Mouse (Mus musculus) spleen, adult 2 months (tissue): ENCODE measurements around the gene Lrrc38. TPM values are rescaled to one million over a fixed set of nuclear protein-coding genes. Genes with fewer than 3 reads are reported as not detected.

Source experiments
- DNase-seq, 2 experiments: peaks; one replicate each; pipeline versions ENCODE4 v3.0.0 to v3.0.0-alpha.2; 2012 to 2021; ENCODE audit warnings: low spot score in 2 of 2, low read depth in 1 of 2
- H3K27ac ChIP-seq: fragments of 200-500 bp; 2 replicates; pipeline ENCODE4 v1.5.1; 2012; ENCODE audit warnings: low read length, inconsistent platforms; ENCODE audit not compliant: insufficient read depth
- H3K27me3 ChIP-seq: fragments of 200-500 bp; 2 replicates; pipeline ENCODE4 v1.6.1; 2012; ENCODE audit warnings: mild to moderate bottlenecking, moderate library complexity, low read length, inconsistent platforms; ENCODE audit not compliant: control insufficient read depth, insufficient read depth
- H3K36me3 ChIP-seq: fragments of 200-500 bp; 2 replicates; pipeline ENCODE4 v1.6.1; 2012; ENCODE audit warnings: mild to moderate bottlenecking, low read length, inconsistent platforms; ENCODE audit not compliant: control insufficient read depth, insufficient read depth
- H3K4me1 ChIP-seq: fragments of 200-500 bp; 2 replicates; pipeline ENCODE4 v1.6.1; 2011; ENCODE audit warnings: inconsistent platforms; ENCODE audit not compliant: control insufficient read depth, insufficient read depth, insufficient read length
- H3K4me3 ChIP-seq: fragments of 200-500 bp; 2 replicates; pipeline ENCODE4 v1.5.1; 2011; ENCODE audit warnings: mild to moderate bottlenecking, inconsistent platforms; ENCODE audit not compliant: insufficient read depth, insufficient read length; ENCODE audit errors: extremely low read depth
- CTCF ChIP-seq: fragments of 200-500 bp; IDR thresholded peaks from 2 replicates; pipeline ENCODE4 v1.5.1; 2011; ENCODE audit warnings: mild to moderate bottlenecking, inconsistent platforms; ENCODE audit not compliant: insufficient read depth, insufficient read length, insufficient replicate concordance; ENCODE audit errors: extremely low read depth
- POLR2A ChIP-seq: fragments of 200-500 bp; IDR thresholded peaks from 2 replicates; pipeline ENCODE4 v1.6.1; 2011; ENCODE audit warnings: low read depth, low read length, inconsistent platforms
- WGBS: fragments of 180-500 bp; shearing (Covaris S2); methylation state at CpG from one replicate; pipeline ENCODE4 v1.1.7; 2018; 5-methylcytosine and 5-hydroxymethylcytosine counted together
- polyA plus RNA-seq: library from polyadenylated mRNA; depleted of rRNA; stranded (reverse); fragments of >200 nt; gene quantifications from 2 replicates; pipeline ENCODE4 v1.2.3, GENCODE M21; 2012

Gene Lrrc38
- polyA plus RNA-seq, 1 experiment: not detected

- no peaks in the 10 kb centered on the region for H3K4me1 ChIP-seq
- WGBS: 10% methylated on average over 70 of the region's 72 CpGs
Measured at GRCm38 (mm10) chr4:143350047-143351015, 774 bp downstream of the Lrrc38 start.

DNA sequence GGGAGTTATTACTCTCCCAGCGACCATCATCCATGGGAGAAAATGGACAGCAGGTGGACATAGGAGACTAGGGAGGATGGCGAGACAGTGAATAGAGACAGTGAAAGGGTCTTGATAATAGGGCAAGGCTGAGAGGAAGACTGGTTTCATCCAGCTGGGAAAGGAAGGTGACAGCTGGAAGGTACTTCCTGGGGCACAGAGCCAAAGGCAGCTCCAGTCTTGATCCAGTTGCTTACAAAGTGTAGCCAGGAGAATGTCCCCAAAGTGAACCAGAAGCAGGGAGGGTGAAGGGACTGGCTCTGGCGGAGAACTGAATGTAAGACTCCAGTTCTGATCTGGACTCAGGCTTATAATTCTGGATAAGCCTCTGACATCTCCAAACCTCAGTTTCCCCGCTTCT, 2.7 kb downstream of the Lrrc38 start:
- H3K36me3 ChIP-seq: no peaks in the 10 kb centered on the region
- DNase-seq: no peak
- 80% methylated on average over 4 of the region's 4 CpGs for whole genome bisulfite sequencing
- H3K27me3 ChIP-seq: no peaks in the 10 kb centered on the region
- H3K4me1 ChIP-seq: no peaks in the 10 kb centered on the region
- no peak overlapping the region for H3K4me3 ChIP-seq
- TF ChIP-seq CTCF (no peak), POLR2A (no peak)
- no peak overlapping the region for H3K27ac ChIP-seq

More at GRCm38 (mm10) chr4:143350047-143351015, 774 bp downstream of the Lrrc38 start:
- Histone ChIP-seq H3K27me3 (no peaks in the 10 kb centered on the region), H3K4me3 (no peak overlapping the region), H3K27ac (no peak overlapping the region), H3K36me3 (no peaks in the 10 kb centered on the region)
- no peak for DNase-seq
- TF ChIP-seq POLR2A (no peak), CTCF (no peak)

- DNase-seq: no peak
- no peaks in the 10 kb centered on the region for H3K27me3 ChIP-seq
- H3K4me3 ChIP-seq: no peak overlapping the region
- no peaks in the 10 kb centered on the region for H3K4me1 ChIP-seq
- H3K27ac ChIP-seq: no peak overlapping the region
- H3K36me3 ChIP-seq: no peaks in the 10 kb centered on the region
- WGBS: 45% methylated on average over 10 of the region's 10 CpGs
- TF ChIP-seq POLR2A: no peak
- no peak for TF ChIP-seq CTCF
Measured at GRCm38 (mm10) chr4:143361520-143361919, 12.0 kb downstream of the Lrrc38 start.

GRCm38 (mm10) chr4:143366415-143367041, 17.0 kb downstream of the Lrrc38 start:
- no peaks in the 10 kb centered on the region for H3K36me3 ChIP-seq
- H3K27ac ChIP-seq: no peak overlapping the region
- no peak for TF ChIP-seq CTCF
- TF ChIP-seq POLR2A: no peak
- DNase-seq: no peak
- no peak overlapping the region for H3K4me3 ChIP-seq
- no peaks in the 10 kb centered on the region for H3K27me3 ChIP-seq
- no peaks in the 10 kb centered on the region for H3K4me1 ChIP-seq
- WGBS: 77% methylated on average over 15 of the region's 15 CpGs

DNA sequence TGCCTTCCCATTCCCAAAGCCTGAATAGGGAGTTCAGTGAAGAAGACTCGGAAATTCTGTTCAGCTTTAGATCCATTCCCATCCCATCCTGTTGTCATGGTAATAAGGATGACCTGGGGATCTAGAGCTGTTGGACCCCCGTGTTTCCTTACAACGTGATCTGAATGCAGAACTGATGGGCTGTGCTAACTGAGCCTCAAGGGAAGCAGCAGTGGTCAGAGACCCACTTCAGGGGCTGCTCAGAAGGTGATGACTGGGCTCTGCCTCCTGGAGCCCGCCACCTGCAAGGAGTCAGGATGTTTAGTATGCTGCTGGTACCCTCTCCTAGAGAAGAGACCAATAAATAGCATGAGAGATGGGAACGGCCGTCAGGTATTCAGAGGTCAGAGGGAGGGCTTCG, 29.9 kb downstream of the Lrrc38 start:
- Histone ChIP-seq H3K36me3 (no peaks in the 10 kb centered on the region), H3K27me3 (no peaks in the 10 kb centered on the region), H3K4me1 (no peaks in the 10 kb centered on the region), H3K4me3 (no peak overlapping the region), H3K27ac (no peak overlapping the region)
- WGBS: 51% methylated on average over 7 of the region's 7 CpGs
- no peak for DNase-seq
- TF ChIP-seq POLR2A (no peak), CTCF (no peak)

- Histone ChIP-seq H3K4me1 (no peaks in the 10 kb centered on the region), H3K4me3 (no peak overlapping the region), H3K27me3 (no peaks in the 10 kb centered on the region), H3K36me3 (no peaks in the 10 kb centered on the region), H3K27ac (no peak overlapping the region)
- WGBS: 48% methylated on average over 15 of the region's 15 CpGs
- no peak for DNase-seq
- no peak for TF ChIP-seq POLR2A
- no peak for TF ChIP-seq CTCF
Measured at GRCm38 (mm10) chr4:143379931-143380715, 30.6 kb downstream of the Lrrc38 start.
